Mouse (Mus musculus): ENCODE data around the gene Gpld1. TPM values are rescaled to one million over a fixed set of nuclear protein-coding genes. Genes with fewer than 3 reads are reported as not detected.
A peak's percentile ranks its signal among the peaks of the same experiment; 100 is the strongest.
"Not testable (repeated sequence)": the region's sequence is repeated elsewhere in the genome, so short reads cannot be mapped to it uniquely, and the experiment has no call there.

The Gpld1 gene
- total RNA-seq, 2 experiments from 2014 or later = 0.45 to 0.86 TPM

DNA sequence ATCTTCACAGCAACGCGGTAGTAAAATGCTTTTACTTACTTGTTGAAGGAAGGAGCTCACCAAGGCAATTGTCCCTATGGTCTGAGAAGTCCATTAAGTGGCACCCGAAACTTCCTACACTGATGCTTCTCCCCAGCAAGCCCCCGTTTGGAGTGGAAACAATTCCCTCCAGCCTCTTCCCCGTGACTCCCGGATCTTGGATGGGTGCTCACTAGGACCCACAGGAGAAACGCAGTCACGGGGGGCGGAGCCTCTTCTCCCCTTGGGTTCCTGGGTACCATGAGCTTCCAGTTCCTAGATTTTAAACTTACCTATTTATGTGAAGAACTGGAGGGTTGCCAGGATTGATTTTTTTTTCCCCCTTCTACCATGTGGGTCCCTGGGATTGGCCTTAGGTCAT is 3.5 kb upstream of the Gpld1 start:
- intact Hi-C loops (cut with DNase I; ENCODE audit: low total_unique reads) = loop anchor here (5.0 kb wide), 1 partner anchor 53 kb away; no protein-coding TSS in a partner anchor
- DNase-seq = no peak

DNA sequence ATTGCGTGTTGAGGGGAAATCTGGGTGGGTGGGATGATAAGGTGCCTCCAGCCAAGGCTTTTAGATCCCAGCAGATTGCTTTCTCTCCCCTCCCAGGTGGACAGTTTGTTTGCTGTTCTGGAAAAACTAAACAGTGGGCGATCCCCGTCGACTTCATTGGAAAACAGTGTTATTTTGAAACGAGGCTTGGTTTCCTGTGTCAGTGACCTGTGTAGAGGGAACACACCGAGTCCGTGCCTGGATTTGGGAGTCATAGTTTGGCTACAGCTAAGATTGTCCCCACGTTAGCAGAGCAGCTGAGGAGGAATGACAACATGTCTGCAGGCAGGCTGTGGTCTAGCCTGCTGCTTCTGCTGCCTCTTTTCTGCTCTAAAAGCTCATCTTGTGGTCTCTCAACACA is 351 bp downstream of the Gpld1 start:
- intact Hi-C loops (cut with DNase I; ENCODE audit: low total_unique reads) = loop anchor here (5.0 kb wide), 1 partner anchor 39 kb away; no protein-coding TSS in a partner anchor
- DNase-seq = no peak

DNA sequence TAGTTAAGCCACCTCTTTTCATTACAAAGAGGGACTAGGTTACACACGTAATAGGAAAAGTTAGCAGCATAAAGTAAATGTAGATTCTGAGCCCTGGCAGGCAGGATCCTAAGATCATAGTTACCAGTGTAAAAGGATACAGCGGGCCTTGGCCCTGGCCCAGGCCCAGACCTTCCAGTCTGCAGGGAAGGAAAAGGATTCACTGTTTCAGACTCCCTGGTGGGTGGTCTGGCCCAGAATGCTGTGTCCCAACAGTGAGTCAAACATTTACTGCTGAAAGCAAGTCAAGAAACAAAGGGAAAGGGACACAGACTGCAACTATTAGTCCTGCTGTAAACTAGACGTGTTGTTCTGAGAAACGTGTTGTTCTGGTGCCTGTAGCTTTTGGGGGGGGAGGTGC is 2.6 kb downstream of the Gpld1 start:
- intact Hi-C loops (cut with DNase I; ENCODE audit: low total_unique reads) = no loop called here
- DNase-seq = no peak

DNA sequence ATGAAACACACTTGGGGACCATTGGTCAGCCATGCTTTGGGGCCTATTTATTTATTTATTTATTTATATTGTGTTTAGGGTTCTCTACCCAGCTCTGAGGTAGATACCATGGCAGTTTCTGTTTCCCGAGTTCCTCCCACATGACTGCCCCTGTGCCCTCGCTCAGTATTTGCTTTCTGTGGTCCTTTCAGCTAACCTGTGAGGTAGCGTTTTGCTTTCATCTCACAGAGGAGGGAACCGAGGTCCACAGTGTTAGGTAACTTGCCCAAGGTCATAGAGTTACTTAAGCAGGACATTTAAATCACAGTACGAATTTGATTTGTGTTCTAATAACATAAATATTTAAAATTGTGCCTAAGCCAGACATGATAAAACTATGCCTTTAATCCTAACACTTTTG is 4.2 kb downstream of the Gpld1 start:
- intact Hi-C loops (cut with DNase I; ENCODE audit: low total_unique reads) = no loop called here

DNA sequence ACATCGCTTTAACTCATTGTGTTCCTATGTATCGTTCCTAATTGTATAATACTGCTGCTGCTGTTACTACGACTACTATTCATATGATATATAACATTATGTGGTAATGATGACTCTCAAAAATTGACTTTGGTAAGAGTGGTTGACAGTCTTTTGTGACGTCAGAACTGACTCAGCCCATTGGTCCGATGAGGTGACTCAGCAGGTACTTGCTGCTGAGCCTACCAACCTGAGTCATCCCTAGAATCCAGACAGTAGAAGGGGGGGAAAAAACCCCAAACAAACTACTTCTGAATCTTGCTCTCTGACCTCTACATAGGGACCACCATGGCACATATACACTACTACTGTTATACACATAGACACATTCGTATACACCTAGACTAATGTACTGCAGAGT is 5.9 kb downstream of the Gpld1 start:
- intact Hi-C loops (cut with DNase I; ENCODE audit: low total_unique reads) = no loop called here
- no peak for DNase-seq

More for the DNA sequence above, 4.2 kb downstream of the Gpld1 start:
- DNase-seq = no peak

DNA sequence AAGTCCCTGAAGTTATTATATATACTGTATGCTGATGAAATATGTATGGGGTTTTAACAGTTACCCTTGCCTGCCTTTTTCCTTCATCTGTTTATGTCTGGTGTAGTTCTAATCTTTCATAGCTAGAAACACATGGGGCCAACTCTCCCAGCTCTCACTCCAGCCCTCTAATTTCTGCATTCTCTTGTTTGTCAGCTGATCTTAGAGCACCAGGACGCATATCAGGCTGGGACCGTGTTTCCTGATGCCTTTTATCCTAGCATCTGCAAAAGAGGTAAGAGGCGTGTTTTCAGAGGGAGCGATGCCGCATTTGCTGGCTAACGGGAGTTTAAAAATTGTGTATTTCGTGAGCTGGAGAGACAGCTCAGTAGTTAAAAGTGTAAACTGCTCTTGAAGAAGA is 9.7 kb downstream of the Gpld1 start:
- intact Hi-C loops (cut with DNase I; ENCODE audit: low total_unique reads) = no loop called here

DNA sequence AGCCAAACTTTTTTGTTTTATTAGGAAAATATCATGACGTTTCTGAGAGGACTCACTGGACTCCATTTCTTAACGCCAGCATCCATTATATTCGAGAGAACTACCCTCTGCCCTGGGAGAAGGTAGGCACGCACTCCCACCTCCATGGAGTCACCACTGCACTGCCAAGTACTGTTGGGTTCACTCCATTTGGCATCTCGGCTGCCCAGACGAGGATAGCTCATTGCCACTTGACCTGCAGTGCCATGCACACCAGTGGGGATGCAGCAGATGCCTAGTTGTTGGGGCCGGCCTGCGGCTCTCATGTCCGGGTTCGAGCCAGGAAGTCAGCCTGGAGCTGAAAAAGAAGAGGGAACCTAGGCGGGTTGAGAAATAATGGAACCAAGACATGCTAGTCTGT is 12.1 kb downstream of the Gpld1 start:
- intact Hi-C loops (cut with DNase I; ENCODE audit: low total_unique reads) = no loop called here
- DNase-seq = no peak

More for the DNA sequence above, 9.7 kb downstream of the Gpld1 start:
- DNase-seq = no peak

DNA sequence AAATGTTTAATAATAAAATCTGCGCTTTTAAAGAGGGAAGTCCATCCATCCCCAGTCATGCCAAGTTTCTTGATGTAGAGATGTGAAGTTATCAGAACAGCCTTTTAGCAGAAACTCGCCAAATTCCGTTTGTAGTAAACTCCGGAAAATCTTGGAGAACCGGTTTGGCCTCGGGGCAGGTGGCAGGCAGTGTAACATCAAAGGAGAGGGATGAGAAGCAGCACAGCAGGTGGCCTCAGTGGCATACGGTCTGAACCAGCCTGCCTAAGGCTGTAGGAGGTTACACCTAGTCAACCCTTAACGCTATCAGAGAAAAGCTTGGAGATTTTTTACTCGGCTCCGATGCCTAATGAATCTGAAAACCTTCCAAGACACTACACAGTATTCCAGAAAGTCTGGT is 12.5 kb downstream of the Gpld1 start:
- DNase-seq = no peak
- intact Hi-C loops (cut with DNase I; ENCODE audit: low total_unique reads) = no loop called here

DNA sequence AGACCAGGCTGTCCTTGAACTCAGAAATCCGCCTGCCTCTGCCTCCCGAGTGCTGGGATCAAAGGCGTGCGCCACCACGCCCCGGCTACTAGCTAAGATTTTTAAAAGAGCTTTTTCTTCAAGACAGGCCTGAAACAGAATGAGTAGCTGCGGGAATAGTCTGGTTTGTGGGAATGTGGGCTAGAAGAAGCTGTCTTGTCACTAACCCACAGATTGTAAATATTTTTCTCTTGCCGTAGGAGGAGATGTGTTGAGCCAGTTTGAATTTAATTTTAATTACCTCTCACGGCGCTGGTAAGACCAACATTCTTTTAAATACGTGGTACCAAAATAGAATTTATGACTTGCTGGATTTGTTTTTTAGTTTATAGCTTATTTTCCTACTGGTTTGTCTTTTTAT is 15.7 kb downstream of the Gpld1 start:
- DNase-seq = no peak
- intact Hi-C loops (cut with DNase I; ENCODE audit: low total_unique reads) = no loop called here

DNA sequence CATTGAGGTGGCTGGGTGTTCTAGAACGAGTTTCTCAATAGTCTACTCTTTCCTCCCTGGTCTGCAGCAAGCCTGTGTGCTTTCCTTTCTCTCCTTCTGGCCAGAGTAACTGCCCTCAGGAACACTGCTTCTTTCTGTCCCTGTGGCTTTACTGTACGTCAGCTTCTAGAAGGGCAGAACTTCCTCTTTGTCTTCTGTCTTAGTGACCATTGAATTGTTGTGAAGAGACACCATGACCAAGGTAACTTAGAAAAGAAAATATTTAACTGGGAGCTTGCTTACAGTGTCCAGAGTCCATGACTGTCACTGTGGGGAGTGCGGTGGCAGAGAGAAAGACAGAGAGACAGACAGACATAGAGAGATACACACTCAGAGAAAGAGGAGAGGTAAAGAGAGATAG is 17.1 kb downstream of the Gpld1 start:
- intact Hi-C loops (cut with DNase I; ENCODE audit: low total_unique reads) = no loop called here
- DNase-seq = no peak

DNA sequence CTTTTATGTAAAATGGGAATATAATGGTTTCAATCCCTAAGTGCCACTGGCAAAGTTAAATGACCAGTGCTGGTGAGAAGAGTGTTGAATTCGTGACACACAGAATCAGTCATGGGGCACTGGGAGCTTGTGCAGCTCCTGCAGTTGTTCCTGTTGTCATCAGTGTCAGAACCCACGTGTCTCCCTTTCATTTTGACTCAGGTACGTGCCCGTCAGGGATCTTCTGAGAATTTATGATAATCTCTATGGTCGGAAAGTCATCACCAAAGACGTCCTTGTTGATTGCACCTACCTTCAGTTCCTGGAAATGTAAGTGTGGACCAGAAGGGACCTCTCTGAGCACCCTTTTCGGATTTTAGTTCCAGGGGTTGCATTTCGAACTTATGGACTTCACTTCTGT is 19.2 kb downstream of the Gpld1 start:
- intact Hi-C loops (cut with DNase I; ENCODE audit: low total_unique reads) = no loop called here
- DNase-seq = no peak

DNA sequence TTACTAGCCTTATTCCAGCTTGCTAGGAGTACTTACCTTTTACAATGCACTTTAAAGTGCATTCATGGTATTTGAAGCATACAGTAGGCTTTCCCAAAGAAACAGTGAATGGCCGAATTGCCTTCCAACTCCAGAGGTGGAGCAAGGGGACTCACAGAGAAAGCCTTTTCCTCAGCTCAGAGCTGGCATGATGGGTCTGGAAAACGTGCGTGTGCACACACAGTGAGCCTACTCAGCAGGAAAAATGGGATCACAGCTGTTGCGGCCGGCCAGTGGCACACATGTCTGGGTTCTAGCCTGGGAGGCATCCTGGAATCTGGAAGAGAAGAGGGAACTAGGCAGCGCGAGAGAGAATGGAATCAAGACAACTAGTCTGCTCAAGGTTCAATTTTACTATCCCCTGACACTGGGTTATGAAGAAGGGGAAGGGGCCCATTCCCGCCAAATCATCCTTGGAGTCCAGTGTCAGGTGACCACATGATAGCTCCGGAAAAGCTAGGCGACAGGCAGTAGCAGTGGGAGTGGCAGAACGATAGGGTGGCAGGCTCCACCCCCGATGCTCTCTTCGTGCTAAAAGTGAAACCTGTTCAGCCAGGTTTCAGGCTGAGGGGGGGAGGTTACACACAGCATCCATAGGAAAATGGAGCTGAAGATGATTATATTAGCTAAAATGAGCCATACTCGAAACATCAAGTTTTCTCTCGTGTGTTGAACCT is 22.3 kb downstream of the Gpld1 start:
- intact Hi-C loops (cut with DNase I; ENCODE audit: low total_unique reads) = no loop called here
- DNase-seq = no peak

DNA sequence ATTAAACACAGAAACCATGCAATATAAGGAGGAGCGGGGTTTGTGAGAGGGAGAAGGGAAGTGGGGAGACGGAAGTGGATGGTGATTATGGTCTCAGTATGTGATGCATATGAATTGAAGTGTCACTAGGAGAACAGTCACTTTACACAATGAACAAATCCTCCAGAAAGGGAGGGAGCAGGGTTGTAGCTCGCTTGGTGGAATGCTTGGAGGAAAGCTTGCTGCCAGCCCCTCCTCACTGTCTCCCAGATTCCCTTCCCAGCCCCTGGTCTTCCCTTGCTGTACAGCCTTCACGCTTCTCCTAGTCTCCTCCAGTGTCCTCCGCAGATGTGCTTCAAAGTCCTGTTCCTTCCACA is 22.9 kb downstream of the Gpld1 start:
- intact Hi-C loops (cut with DNase I; ENCODE audit: low total_unique reads) = no loop called here
- DNase-seq = no peak

DNA sequence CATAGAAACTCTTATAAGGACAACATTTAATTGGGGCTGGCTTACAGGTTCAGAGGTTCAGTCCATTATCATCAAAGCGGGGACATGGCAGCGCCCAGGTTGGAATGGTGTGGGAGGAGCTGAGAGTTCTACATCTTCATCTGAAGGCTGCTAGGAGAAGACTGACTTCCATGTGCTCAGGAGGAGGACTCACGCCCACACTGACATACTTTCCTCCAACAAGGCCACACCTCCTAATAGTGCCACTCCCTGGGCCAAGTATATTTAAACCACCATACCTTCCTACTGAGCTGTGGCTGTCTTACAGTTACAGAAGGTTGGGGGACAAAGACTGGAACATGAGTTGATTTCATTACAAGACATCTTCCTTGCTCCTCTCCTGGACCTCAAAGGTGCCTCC is 28.8 kb downstream of the Gpld1 start:
- DNase-seq; intact Hi-C loops (cut with DNase I; ENCODE audit: low total_unique reads): not testable (repeated sequence)

DNA sequence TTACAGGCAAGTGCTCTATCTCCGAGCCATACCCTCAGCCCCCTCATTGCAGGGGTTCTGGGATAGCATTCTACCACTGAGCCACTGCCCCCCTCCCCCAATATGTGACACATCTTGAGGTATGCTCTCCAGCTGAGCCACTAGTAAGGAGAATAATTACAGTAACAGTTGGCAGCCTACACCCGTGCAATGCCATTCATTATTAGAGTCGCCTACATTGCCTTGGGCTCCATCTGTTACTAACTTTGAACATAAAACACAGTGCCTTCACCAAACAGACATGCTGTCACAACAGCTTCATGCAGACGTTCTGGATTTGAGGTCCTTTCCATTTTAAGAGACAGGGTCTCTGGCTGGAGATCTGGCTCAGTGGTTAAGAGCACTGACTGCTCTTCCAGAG is 33.4 kb downstream of the Gpld1 start:
- DNase-seq = no peak
- intact Hi-C loops (cut with DNase I; ENCODE audit: low total_unique reads) = no loop called here

DNA sequence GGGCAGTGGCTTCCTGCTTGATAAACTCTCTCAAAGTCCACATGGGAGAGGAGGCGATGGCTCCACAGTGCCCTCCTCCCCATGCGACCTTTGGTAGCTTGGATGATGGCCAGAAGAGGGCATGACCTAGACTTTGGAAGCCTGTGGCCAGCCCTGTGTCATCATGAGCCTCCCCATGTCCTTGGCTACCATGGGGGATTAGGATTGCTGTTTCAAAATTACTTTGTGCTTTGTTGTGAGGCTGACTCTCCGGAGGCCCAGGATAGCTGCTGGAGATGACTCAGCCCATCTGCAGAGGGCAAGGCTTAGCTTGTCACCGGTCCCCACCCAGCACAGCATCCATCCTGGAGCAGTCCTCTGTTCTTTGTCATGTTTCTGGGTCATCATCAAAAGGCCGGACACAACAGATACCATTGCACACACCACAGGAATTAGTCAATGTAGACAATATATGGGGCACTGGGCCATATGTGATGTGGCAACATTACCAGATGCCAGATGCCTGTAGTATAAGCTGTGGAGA is 34.9 kb downstream of the Gpld1 start:
- intact Hi-C loops (cut with DNase I; ENCODE audit: low total_unique reads) = no loop called here
- DNase-seq = no peak

DNA sequence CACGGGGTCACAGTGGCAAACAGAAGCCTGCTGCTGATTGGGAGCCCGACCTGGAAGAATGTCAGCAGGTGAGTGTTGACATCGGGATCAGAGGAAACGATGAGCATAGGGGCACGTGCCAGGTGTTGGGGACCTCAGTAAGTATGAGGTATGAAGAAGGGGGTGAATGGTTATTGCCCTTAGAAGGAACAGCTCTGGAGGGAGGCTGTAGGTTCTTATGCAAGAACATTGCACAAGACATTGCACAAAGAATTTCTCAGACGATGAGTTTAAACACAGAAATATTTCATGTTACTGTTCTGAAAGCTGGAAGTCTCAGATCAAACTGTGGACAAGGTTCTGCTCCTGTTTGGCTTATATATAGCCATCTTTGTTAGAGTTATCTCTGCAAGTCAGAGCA is 38.1 kb downstream of the Gpld1 start:
- intact Hi-C loops (cut with DNase I; ENCODE audit: low total_unique reads) = loop anchor here (5.0 kb wide), 1 partner anchor 39 kb away; the partner anchor contains the start of gene Gpld1
- DNase-seq = no peak

DNA sequence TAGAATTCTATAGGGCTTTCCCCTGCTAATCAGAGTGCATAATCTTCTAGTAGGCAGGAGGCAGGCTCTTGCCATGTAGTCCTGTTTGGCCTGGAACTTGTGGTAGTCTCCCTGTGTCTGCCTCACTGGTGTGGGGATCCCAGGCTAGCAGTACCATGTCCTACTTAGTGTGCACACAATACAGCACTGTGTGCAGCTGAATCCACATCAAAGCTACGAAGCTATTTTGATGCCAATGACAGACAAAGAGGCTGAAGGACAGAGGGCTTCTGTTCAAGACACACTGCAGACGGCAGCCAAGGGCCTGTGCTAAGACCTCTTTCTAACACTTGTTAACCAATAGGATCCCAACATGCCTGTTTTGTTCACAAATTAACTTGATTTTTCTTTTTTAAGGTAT is 42.5 kb downstream of the Gpld1 start:
- no peak for DNase-seq
- intact Hi-C loops (cut with DNase I; ENCODE audit: low total_unique reads) = no loop called here

DNA sequence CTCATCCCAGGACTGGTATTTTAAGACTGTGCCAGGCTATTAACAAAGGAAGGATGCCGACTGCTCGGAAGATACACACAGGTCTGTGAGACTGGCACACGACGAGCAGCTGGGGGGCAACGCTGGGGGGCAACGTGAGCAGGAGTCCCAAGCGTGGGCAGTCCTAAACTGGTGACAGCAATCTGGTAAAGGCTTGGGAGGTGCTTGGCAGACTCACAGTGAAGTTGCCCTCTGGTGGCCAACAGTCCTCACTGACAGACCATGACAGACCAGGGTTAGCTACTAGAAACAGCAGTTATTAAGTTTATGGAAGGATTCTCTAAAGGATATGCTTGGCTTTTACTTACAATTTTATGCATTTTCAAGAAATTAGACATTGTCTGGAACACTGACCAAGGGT is 45.4 kb downstream of the Gpld1 start:
- DNase-seq = peak; percentile 52
- intact Hi-C loops (cut with DNase I; ENCODE audit: low total_unique reads) = no loop called here

DNA sequence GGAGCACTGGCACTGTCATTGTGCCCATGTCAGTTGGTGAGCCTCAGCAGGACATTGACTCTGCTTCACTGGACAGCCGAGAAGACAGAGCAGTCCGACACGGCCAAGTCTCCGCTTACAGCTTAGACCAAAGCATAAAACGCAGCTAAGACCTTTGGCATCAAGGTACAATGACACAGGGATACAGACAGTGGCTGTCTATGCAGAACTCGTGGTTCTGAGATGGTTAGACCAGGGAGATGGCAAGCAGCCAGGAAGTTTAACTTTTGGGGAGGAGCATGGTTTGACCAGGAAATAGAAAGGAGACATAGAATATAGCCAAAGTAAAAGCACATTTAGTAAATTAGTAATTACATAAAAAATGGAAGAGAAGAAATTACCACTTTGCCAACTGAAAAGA is 46.1 kb downstream of the Gpld1 start:
- intact Hi-C loops (cut with DNase I; ENCODE audit: low total_unique reads) = no loop called here
- no peak for DNase-seq

DNA sequence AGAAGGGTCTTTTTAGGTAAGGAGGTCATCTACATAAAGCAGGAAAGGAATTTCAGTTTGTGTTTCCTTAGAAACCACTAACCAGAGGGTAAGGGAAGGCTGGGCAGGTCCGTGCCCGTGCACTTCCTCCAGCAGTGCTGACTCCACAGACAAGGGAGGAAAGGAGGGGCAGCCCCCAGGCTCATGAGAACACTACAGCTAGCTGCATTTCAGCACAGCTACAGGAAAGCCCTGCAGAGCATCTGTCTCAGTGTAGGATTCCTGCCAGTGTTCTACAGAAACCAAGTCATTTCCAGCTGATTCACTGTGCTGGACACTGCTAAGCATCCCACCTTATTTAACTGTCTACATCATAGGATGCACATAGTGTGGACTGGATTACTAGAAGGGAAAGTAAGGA is 50.2 kb downstream of the Gpld1 start:
- no peak for DNase-seq
- intact Hi-C loops (cut with DNase I; ENCODE audit: low total_unique reads) = loop anchor here (5.0 kb wide), 1 partner anchor 56 kb away; the partner anchor contains the start of gene Aldh5a1

DNA sequence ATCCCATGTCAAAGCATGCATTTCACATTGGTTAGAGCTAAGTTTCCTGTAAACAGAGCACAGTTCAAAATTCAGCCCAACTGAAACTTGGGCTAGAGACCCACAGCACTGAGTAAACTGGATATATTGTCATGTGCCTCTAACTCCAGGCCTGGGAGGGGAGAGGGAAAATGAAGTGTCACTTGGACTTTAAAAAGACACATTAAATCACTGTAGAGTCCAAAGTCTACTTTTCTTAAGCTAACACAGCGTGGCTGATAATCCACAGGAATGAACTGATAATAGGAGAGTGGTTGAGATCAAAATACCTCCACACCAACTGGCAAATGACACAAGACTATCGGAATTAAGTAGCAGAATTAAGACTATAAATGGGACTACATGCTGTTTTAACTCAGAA is 56.6 kb downstream of the Gpld1 start:
- DNase-seq = no peak
- intact Hi-C loops (cut with DNase I; ENCODE audit: low total_unique reads) = no loop called here

All from gastrocnemius, postnatal 14 days (tissue).